In genomic region chr9:120804760-120805294, GRCm38 (mm10) we compare ENCODE assay signal across 11 mouse cellular contexts.
A peak's percentile ranks its signal among the peaks of the same experiment; 100 is the strongest.
DNase-seq lines count a peak whose midpoint lies in the region; ATAC-seq and TF ChIP-seq lines count a peak whose summit lies in the region.
"Had no signal": no experiment of that assay in that cellular context is flagged by ENCODE, and none has a peak within 500 bp of the region (broad histone marks: within the 10 kb centered on the region; RNA-seq: fewer than 3 reads in every experiment).

No protein-coding gene starts in this region.

- WGBS in kidney, adult 2 months: 30% methylated on average over 10 of the region's 10 CpGs
- WGBS in heart, embryonic 13.5 days: 47% methylated on average over 10 of the region's 10 CpGs
- 20% methylated on average over 10 of the region's 10 CpGs for WGBS in kidney, embryonic 16.5 days
- WGBS in midbrain, embryonic 16.5 days: 72% methylated on average over 10 of the region's 10 CpGs

- no peaks in the 10 kb centered on the region for H3K36me3 ChIP-seq in kidney, adult 2 months (ENCODE audit: control insufficient read depth, insufficient read depth, low read length)
- H3K36me3 ChIP-seq in heart, embryonic 13.5 days: no peaks in the 10 kb centered on the region
- H3K36me3 ChIP-seq in kidney, embryonic 16.5 days (ENCODE audit: insufficient read depth, low read length): no peaks in the 10 kb centered on the region
- H3K36me3 ChIP-seq in midbrain, embryonic 16.5 days (ENCODE audit: control insufficient read depth, insufficient read depth, low read length): no peaks in the 10 kb centered on the region

- no peak for TF ChIP-seq CTCF in kidney, adult 2 months (conservative IDR thresholded peaks at IDR 0.05; ENCODE audit: insufficient read depth, insufficient read length, low read depth, low read length)

- no peak for TF ChIP-seq POLR2A in kidney, adult 2 months (IDR thresholded peaks at IDR 0.05; ENCODE audit: low read depth, low read length)

- DNase-seq in kidney, adult 2 months: peak; percentile 45
- DNase-seq in kidney, postnatal 4 days: no peak
- DNase-seq in lung, postnatal 36 days: peak; percentile 45
- DNase-seq in right cerebral cortex, postnatal 25 days: no peak
- DNase-seq: cerebellum, adult 9-10 months had no signal

- no peak for ATAC-seq in heart, embryonic 13.5 days (ENCODE audit: extremely low read depth, insufficient number of reproducible peaks, low FRiP score, low TSS enrichment)
- no peak; the same call in 1 of the 2 replicates for ATAC-seq in kidney, embryonic 16.5 days (ENCODE audit: low FRiP score, low TSS enrichment)
- ATAC-seq in megakaryocyte progenitor cell, adult 5-6 weeks (replicated peaks; ENCODE audit: poor library complexity): no peak; the same call in 1 of the 2 replicates
- no peak for ATAC-seq in midbrain, embryonic 16.5 days
- ATAC-seq: activated CD4-positive, CD25-positive, alpha-beta regulatory T cell, adult 4 months had no signal

- no peaks in the 10 kb centered on the region for H3K9me3 ChIP-seq in heart, embryonic 13.5 days
- H3K9me3 ChIP-seq in kidney, embryonic 16.5 days (ENCODE audit: low read length): peaks cover 4% of the 10 kb centered on the region; the same call in 1 of the 2 replicates
- H3K9me3 ChIP-seq in midbrain, embryonic 16.5 days (replicated peaks; ENCODE audit: control insufficient read depth, low read length, poor library complexity, severe bottlenecking): no peaks in the 10 kb centered on the region

- H3K27ac ChIP-seq in kidney, adult 2 months (ENCODE audit: insufficient read depth, low read depth, low read length): peak overlapping the region; percentile 39; the same call in 1 of the 2 replicates
- peak overlapping the region; percentile 38; the same call in 1 of the 2 replicates for H3K27ac ChIP-seq in heart, embryonic 13.5 days (replicated peaks)
- peak overlapping the region; percentile 40 for H3K27ac ChIP-seq in kidney, embryonic 16.5 days (ENCODE audit: low read length)
- H3K27ac ChIP-seq in midbrain, embryonic 16.5 days (ENCODE audit: low read length): no peak overlapping the region
- H3K27ac ChIP-seq: layer of hippocampus, adult 2 months had no signal

- no peak overlapping the region for H3K4me2 ChIP-seq in heart, embryonic 13.5 days
- no peak overlapping the region for H3K4me2 ChIP-seq in kidney, embryonic 16.5 days (replicated peaks; ENCODE audit: low read depth, low read length)
- no peak overlapping the region for H3K4me2 ChIP-seq in midbrain, embryonic 16.5 days (ENCODE audit: low read length)

- no peak overlapping the region for H3K9ac ChIP-seq in heart, embryonic 13.5 days
- no peak overlapping the region for H3K9ac ChIP-seq in kidney, embryonic 16.5 days (replicated peaks; ENCODE audit: low read length)
- no peak overlapping the region for H3K9ac ChIP-seq in midbrain, embryonic 16.5 days (ENCODE audit: low read depth, low read length)

- no peak overlapping the region for H3K4me3 ChIP-seq in kidney, adult 2 months (ENCODE audit: insufficient read depth, low read depth, low read length)
- H3K4me3 ChIP-seq in heart, embryonic 13.5 days: no peak overlapping the region
- no peak overlapping the region for H3K4me3 ChIP-seq in kidney, embryonic 16.5 days (ENCODE audit: low read length)
- H3K4me3 ChIP-seq in midbrain, embryonic 16.5 days (ENCODE audit: low read depth, low read length): no peak overlapping the region
- H3K4me3 ChIP-seq: layer of hippocampus, adult 2 months had no signal

- no peaks in the 10 kb centered on the region for H3K4me1 ChIP-seq in kidney, adult 2 months (ENCODE audit: control insufficient read depth, insufficient read depth, low read length)
- H3K4me1 ChIP-seq in heart, embryonic 13.5 days: peaks cover 10% of the 10 kb centered on the region
- H3K4me1 ChIP-seq in kidney, embryonic 16.5 days (ENCODE audit: insufficient read depth, low read length): peaks cover 22% of the 10 kb centered on the region
- no peaks in the 10 kb centered on the region for H3K4me1 ChIP-seq in midbrain, embryonic 16.5 days (ENCODE audit: control insufficient read depth, insufficient read depth, low read length)

- no peaks in the 10 kb centered on the region for H3K27me3 ChIP-seq in kidney, adult 2 months (replicated peaks; ENCODE audit: control insufficient read depth, insufficient read depth, low read length)
- H3K27me3 ChIP-seq in heart, embryonic 13.5 days (replicated peaks): no peaks in the 10 kb centered on the region
- H3K27me3 ChIP-seq in kidney, embryonic 16.5 days (ENCODE audit: insufficient read depth, low read length): no peaks in the 10 kb centered on the region
- no peaks in the 10 kb centered on the region for H3K27me3 ChIP-seq in midbrain, embryonic 16.5 days (ENCODE audit: control insufficient read depth, insufficient read depth, low read depth, low read length)

Comparison
In these comparisons a context has a peak if more than half of its experiments do, and no peak if none do; other contexts are left out.
1. DNase-seq: peak in kidney, adult 2 months (single experiment) and lung, postnatal 36 days (single experiment); none in kidney, postnatal 4 days (0 of 2) and right cerebral cortex, postnatal 25 days (single experiment).